Mouse (Mus musculus) layer of hippocampus, adult 9-11 months (tissue): ENCODE measurements at regions not wholly inside any gene's neighbourhood (a gene's known extent, or its start where the extent isn't known, plus 50 kb on each side); places are given as distances from the start of the nearest gene placed in this dataset.
A peak's percentile ranks its signal among the peaks of the same experiment; 100 is the strongest.
"Not testable (repeated sequence)": the region's sequence is repeated elsewhere in the genome, so short reads cannot be mapped to it uniquely, and the experiment has no call there.

Experiments used
- DNase-seq: peaks from one replicate; pipeline ENCODE4 v3.0.0; 2022

DNA sequence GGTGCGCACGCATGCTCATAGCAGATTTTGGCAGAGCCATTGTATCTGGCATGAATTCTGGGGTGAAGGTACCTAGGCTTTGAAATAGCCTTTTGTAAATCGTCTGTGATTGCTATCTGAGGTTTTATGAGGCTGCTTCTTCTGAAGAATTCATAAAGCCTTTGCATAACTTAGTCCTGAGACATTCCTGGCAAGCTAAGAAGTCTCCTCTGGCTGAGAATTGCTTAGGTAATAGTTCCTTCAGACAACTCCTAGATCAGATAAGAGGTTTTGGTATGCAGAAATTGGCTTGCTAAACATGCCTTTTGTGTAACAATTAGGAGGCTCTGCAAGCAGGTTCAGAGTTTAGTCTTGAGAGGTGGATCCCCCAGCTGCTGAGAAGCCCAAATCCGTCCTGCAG is 82.7 kb downstream of the Pmp22 start:
- DNase-seq, result no peak

- peak; percentile 60 for DNase-seq
Measured at GRCm38 (mm10) chr11:63213043-63213442, 84.3 kb downstream of the Pmp22 start.

GRCm38 (mm10) chr11:63213901-63214425 is 85.2 kb downstream of the Pmp22 start:
- DNase-seq, result no peak

DNA sequence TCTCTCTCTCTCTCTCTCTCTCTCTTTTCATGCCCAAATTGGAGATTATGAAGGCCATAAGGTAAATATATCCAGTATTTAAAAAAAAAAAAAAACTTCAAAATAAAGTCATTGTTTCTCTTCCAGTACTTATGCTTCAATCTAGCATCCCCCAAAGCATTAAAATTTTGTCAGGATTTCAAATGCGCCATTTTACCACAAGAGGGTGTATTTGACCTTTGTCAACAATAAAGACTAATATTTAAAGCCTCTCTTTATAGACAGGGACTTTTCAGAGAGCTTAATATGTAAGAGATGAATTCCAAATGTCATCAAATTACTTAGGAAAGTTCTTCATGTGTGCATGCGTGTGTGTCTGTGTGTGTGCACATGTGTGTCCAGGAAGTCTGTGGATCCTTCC is 87.2 kb downstream of the Pmp22 start:
- DNase-seq, result no peak

GRCm38 (mm10) chr11:63217049-63217448 is 88.3 kb downstream of the Pmp22 start:
- no peak for DNase-seq

- DNase-seq, result no peak
Measured at GRCm38 (mm10) chr11:63226471-63226870, 97.7 kb downstream of the Pmp22 start.

GRCm38 (mm10) chr11:63230786-63231185 is 102.0 kb downstream of the Pmp22 start:
- DNase-seq, result peak; percentile 19

GRCm38 (mm10) chr11:63233172-63233966 is 104.6 kb downstream of the Pmp22 start:
- peak; percentile 19 for DNase-seq

DNA sequence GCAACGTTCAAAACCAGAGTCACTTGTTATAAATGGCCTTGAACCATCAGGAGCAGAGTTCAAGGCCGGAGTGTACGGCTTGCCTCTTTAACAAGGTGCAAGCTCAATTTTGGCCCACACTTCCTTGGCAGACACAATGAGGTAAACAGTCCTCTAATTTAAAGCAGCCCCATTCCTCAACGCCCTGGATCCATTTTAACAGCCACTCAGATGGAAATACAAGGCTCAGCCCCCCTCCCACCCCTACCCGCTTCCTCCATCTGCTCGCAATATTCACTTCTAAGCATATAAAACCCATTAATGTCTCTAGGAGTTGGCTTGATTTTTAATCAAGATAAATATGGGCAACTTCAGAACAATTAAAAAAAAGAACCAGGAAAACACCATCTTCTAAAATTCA is 105.7 kb downstream of the Pmp22 start:
- DNase-seq, result no peak

DNA sequence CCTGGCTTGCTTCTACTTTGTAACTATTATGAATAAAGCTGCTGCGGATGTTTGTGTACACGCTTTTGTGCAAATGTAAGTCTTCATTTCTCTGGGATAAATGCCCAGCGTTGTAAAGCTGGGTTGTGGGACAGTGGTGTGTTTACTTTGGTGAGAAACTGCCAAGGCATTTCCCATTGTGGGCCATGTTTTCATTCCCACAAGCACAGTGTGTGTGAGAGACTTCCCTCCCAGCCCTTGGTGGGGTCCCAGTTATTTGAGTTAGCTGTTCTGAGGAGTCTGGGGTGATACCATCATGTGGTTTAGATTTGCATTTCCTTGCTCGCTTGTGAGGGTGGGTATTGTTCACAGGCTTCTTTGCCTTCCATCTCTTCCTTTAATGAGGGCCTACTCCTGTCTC is 109.9 kb downstream of the Pmp22 start:
- no peak for DNase-seq

GRCm38 (mm10) chr11:63243906-63244416 is 115.2 kb downstream of the Pmp22 start:
- no peak for DNase-seq

DNA sequence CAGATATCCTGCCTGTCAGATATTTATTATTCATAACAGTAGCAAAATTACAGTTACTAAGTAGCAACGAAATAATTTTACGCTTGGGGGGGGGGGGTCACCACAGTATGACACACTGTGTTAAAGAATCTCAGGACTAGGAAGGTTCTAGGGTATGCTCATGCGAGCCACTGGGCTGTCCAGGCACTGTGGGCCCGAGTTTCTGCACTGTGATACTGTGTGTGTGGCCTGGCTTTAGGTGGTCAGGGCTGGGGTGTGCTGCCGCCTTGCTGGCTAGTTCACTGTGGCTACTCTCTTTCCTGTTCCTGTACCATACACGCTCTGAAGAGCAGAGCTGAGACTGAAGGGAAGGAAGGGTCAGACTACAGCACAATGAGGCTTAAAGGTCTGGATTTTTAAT is 116.3 kb downstream of the Pmp22 start:
- no peak for DNase-seq

DNA sequence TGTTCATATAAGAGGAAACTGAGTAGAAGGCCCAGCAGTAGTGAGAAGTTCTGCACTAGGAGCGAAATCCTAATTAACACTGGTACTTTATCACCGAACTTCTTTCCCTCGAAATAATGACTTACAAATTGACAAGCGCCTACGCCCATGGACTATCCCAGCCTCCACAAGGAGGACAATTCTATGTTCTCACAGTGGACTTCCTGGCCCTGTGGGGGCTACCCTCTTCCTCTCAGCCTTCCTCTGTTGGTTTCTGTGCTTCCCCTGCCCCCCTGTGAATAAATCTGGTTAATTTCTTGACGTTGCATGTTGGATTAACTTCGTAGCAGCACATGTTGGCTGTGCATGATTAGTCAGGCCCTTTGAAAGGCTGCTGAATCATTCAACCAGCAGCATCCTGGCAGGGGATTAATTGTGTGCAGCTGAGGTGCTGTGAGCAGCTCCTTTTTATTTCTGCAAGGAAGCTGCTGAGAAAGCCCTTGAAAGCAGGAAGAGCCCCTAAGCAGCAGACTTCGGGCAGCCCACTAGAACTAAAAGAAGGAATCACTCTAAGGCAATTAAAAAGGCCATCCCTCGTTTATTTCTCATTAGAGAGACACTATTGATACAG is 117.4 kb downstream of the Pmp22 start:
- DNase-seq, result no peak

DNA sequence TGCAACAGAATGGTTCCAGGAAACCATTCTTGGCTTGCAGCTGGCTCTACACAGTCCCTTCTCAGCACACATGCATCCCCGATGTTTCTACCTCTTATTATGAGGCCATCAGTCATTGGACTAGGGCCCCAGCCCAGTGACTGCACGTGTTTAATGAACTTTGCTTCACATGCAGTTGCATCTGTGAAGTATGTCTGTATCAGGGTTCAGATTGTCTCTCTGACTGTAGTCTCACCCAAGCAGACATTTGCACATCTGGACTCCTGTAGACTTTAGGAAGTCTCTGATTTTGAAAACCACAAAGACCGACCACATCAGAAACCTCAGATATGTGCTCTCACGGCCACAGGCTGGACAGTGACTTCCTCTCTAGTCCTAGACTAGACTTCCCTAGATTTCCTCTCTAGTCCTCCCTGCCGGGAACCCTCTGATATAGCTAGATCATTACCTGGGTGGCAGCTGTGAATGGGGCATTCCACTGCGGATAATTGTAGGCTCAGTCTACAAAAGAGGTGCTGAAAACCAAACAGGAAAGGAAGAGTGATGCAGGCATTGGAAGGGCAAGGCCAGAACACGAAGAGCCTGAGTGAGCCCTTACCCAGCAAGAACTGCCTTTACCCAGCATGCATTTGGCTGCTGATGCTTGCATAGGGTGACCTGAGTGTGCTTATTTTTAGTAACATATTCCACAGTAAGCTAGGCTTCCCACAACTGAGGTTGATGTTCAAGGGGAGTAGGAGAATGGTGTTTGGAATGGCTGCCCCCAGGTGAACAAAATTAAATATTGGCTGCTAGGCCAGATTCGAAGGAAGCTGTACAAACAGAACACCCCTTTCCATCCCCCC is 123.5 kb downstream of the Pmp22 start:
- DNase-seq, result no peak

GRCm38 (mm10) chr11:63252968-63253602 is 124.3 kb downstream of the Pmp22 start:
- DNase-seq, result no peak

DNA sequence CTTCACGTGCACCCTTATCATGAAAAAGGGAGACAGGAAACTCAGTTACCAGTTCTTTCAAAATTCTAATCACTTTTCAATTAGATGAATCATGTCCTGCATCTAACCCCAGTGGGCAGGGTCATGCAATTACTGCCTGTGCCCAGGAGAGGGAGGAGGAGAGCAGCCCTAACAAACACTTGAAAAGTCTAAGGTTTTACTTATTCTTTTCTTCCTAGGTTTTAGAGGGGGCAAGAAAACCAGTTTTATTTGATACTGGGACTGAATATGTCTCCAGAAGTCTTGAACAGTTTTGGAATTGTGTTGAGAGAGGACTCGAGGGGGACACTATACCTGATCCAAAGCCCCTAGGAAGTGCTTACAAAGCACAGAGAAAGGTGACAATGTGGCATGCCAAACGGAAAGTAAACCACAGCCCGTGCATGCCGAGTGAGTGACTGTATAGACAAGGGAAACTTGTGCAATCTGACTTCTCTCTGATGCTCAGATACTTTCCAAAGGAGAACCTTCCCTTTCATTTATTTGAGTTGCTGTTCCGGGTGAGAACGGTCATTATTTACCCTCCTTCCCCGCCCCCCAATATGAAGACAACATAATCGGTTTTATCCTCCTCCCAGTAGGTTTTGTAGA is 135.8 kb downstream of the Pmp22 start:
- no peak for DNase-seq

- not testable (repeated sequence) for DNase-seq
Measured at GRCm38 (mm10) chr11:63266290-63266689, 137.5 kb downstream of the Pmp22 start.

GRCm38 (mm10) chr11:63276641-63277040 is 147.9 kb downstream of the Pmp22 start:
- no peak for DNase-seq

- DNase-seq, result no peak
Measured at GRCm38 (mm10) chr11:63281839-63282238, 153.1 kb downstream of the Pmp22 start.

GRCm38 (mm10) chr11:63282541-63282940 is 153.8 kb downstream of the Pmp22 start:
- DNase-seq, result no peak

- no peak for DNase-seq
Measured at GRCm38 (mm10) chr11:63286026-63286425, 157.2 kb downstream of the Pmp22 start.

DNA sequence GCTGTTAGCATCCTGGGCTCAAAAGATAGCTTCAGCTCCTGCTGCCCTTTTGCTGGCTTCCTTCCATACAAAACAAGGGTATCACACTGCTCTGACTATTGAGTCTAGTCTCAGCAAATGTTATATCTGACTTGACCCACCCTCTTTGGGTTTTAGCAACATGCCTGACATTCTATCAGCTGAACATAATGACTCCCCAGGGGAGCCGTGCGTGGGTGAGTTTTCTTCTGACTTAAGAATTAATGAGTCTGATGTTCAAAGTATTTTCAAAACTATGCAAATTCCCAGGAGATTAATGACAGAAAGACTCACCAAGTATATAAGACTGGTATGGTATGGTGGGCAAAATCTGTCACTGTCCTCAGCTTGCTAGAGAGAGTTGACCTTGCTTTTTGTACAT is 159.0 kb downstream of the Pmp22 start:
- no peak for DNase-seq
